Mouse (Mus musculus): Measurements from ENCODE around the gene Thra. TPM values are rescaled to one million over a fixed set of nuclear protein-coding genes. Genes with fewer than 3 reads are reported as not detected.
A peak's percentile ranks its signal among the peaks of the same experiment; 100 is the strongest.

The Thra gene
- 117 and 122 TPM in 2 replicates for polyA plus RNA-seq (2015; fragmentation: Nextera tagmentation; extraction: Ambion mirVana)

DNA sequence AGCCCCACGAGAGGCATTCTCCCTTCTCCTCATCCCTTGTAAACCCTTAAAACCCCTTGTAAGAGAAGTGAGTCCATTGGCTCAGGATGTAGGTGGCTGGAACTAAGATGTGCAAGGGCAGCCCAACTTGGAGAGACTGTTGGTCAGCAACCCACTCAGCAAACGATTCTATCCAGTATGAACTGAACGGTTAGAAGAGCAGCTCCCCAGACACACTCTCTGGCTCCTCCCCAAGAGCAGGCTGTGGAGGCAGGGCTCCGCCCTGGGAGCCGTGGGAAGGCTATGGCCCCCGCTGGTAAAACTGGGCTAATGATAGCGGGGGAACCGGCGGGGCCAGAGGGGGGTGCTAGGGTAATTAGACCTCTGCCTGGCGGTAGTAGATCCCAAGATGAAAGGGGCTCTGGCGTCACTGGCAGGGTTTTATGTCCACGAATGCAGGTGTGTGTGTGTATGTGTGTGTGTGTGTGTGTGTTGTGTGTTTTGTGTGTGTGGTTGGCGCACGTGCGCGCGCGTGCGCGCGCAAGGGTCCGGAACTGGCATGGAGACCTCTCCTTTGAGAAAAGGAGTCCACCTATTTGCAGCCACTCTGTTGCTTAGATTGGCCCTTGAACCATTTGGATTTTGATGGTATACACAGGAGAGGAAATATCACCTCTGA, at the start of gene Thra:
Gene Thra, plus strand, starts transcription at position 246 of the 658 bp plus-strand sequence.
- Histone ChIP-seq H3K36me3 (no peaks in the 10 kb centered on the region), H3K27me3 (no peaks in the 10 kb centered on the region), H3K9me3 (no peaks in the 10 kb centered on the region), H3K4me2 (peak within 1 kb of the TSS; percentile 96), H3K4me3 (peak within 1 kb of the TSS; percentile 92), H3K4me1 (replicated peaks) (peaks cover 65% of the 10 kb centered on the region), H3K9ac (peak within 1 kb of the TSS; percentile 99), H3K27ac (peak within 1 kb of the TSS; percentile 100)
- 0% methylated on average over 22 of the region's 22 CpGs for WGBS
- ATAC-seq (ENCODE audit: low FRiP score): peak; percentile 53; the same call in 1 of the 2 replicates

DNA sequence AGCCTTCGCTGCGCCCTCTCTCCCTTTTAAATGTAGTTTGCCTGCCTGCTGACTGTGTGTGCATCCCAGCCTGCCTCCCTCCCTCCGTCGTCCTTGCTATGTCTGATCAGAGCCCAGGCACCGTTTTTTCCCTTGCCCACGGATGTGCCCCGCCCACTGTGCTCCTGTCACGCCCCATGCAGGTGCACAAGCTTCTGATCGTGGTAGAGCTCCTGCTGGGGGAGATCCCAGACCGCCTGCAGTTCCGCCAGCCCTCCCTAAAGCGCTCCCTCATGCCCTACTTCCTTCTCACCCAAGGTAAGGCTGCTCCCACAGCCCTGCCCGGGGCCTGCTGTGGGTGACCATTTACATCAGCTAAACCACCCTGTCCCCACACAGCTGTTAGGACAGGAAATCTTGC, 47.2 kb upstream of the Thra start:
- ATAC-seq (ENCODE audit: low FRiP score): no peak
- 84% methylated on average over 13 of the region's 13 CpGs for WGBS
- H3K27me3 ChIP-seq: no peaks in the 10 kb centered on the region
- peaks cover 81% of the 10 kb centered on the region for H3K36me3 ChIP-seq
- H3K4me2 ChIP-seq: no peak overlapping the region
- H3K9me3 ChIP-seq: no peaks in the 10 kb centered on the region
- no peak overlapping the region for H3K4me3 ChIP-seq
- H3K4me1 ChIP-seq (replicated peaks): no peaks in the 10 kb centered on the region
- H3K27ac ChIP-seq: no peak overlapping the region
- H3K9ac ChIP-seq: no peak overlapping the region

DNA sequence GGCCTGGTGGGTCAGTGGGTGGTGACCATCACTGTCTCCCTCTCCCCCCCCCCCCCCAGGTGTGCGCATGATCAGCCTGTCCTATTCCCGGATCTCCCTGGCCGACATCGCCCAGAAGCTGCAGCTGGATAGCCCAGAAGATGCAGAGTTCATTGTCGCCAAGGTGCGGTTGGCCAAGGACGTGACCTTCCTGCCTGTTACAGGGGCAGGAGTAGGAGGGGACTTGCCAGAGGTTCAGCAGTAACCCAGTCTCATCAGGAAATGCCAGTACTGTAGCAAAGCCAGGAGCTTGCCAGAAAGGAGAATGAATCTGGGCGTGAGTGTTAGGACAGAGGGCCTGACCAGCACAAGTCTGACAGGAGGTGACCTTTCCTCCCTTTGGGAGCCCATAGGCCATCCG, 46.7 kb upstream of the Thra start:
- H3K27ac ChIP-seq: no peak overlapping the region
- 92% methylated on average over 8 of the region's 9 CpGs for WGBS
- no peak for ATAC-seq (ENCODE audit: low FRiP score)

DNA sequence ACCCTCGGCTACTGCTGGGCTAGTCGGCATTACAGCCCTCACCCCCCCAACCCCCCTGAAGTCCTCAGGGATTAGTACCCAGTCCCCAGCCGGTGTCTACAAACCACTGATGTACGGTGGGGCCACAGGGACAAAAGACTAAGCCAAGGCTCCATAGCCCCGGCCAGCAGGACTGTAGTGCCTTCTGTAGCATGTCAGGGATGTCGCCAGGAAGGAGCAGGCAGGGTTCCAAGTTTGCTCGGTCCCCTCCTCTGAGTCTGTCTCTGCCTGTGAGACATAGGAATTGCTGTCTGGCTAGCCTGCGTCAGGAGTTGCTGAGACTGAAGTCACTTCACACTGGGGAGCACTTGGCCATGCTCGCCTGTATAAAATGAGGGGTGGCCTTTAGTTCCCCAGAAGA, 46.1 kb upstream of the Thra start:
- no peak overlapping the region for H3K9ac ChIP-seq
- no peaks in the 10 kb centered on the region for H3K27me3 ChIP-seq
- no peak overlapping the region for H3K4me3 ChIP-seq
- no peak overlapping the region for H3K4me2 ChIP-seq
- no peaks in the 10 kb centered on the region for H3K9me3 ChIP-seq
- H3K4me1 ChIP-seq (replicated peaks): no peaks in the 10 kb centered on the region
- ATAC-seq (ENCODE audit: low FRiP score): no peak
- peaks cover 74% of the 10 kb centered on the region for H3K36me3 ChIP-seq
- H3K27ac ChIP-seq: no peak overlapping the region
- 89% methylated on average over 9 of the region's 9 CpGs for WGBS

More for the DNA sequence above, 46.7 kb upstream of the Thra start:
- no peaks in the 10 kb centered on the region for H3K27me3 ChIP-seq
- H3K4me3 ChIP-seq: no peak overlapping the region
- H3K9ac ChIP-seq: no peak overlapping the region
- H3K4me2 ChIP-seq: no peak overlapping the region
- H3K4me1 ChIP-seq (replicated peaks): no peaks in the 10 kb centered on the region
- H3K9me3 ChIP-seq: no peaks in the 10 kb centered on the region
- peaks cover 77% of the 10 kb centered on the region for H3K36me3 ChIP-seq

DNA sequence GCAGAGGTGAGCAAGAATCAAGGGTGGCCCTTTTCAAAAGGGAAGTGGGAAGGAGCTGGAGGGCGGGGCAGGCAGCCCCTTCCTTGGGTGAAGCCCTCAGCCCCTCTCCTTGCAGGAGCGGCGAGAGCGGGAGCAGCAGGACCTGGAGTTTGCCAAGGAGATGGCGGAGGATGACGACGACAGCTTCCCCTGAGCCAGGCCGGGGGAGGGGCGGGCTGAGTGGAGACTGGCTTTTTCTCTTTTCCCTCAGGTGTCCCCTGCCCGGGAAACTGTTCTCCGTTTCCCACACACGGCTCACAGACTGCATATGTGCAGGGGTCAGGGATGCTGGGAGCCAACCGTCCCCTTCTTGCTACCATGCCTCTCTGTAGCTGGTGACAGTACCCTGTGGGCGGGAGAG, 45.0 kb upstream of the Thra start:
- no peak overlapping the region for H3K4me2 ChIP-seq
- H3K4me3 ChIP-seq: no peak overlapping the region
- H3K4me1 ChIP-seq (replicated peaks): no peaks in the 10 kb centered on the region
- H3K27ac ChIP-seq: no peak overlapping the region
- 72% methylated on average over 14 of the region's 14 CpGs for WGBS
- H3K36me3 ChIP-seq: peaks cover 63% of the 10 kb centered on the region
- no peaks in the 10 kb centered on the region for H3K9me3 ChIP-seq
- H3K9ac ChIP-seq: 0 out of 2 replicates have a peak overlapping the region, but pooled peaks have one; percentile 1
- H3K27me3 ChIP-seq: no peaks in the 10 kb centered on the region
- ATAC-seq (ENCODE audit: low FRiP score): no peak

DNA sequence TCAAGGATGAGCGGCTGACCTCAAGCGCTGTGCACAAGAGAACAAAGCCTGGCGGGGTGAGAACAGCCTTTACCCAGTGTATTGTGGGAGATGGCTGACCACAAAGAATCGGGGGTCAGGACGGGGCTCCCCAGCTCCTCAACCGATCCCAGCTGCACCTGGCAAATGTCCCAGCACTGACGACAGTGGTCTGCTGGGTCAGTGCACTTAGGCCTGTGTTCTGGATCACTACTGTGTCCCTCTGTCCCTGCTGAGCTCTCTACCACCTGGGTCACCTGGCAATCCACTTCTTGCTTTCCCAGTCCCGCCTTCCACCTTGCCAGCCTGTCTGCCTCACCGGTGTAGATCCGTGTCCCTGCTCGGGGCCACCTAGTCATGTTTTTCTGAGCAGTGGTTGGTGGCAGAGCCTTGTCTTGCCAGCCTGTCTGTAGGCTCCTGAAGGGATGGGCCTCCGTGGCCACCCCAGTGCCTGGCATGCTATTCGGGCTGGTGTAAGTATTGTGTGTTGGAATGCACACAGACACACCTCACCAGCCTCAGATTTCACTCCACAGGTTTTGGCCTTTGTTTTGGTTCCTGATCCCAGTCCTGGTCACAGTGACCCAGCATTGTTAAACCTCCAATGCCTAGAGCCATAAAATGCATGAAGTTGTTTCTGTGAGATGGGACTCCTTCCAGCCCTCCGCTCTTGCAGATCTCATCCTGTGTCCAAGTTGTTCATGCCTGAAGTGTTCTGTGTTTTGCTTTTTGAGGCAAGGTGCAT, 43.8 kb upstream of the Thra start:
- 89% methylated on average over 14 of the region's 14 CpGs for WGBS
- peaks cover 51% of the 10 kb centered on the region for H3K36me3 ChIP-seq
- no peak for ATAC-seq (ENCODE audit: low FRiP score)
- H3K27me3 ChIP-seq: 0 out of 2 replicates have a peak, but pooled peaks cover 7% of the 10 kb centered on the region
- H3K9me3 ChIP-seq: no peaks in the 10 kb centered on the region
- no peak overlapping the region for H3K4me3 ChIP-seq
- no peak overlapping the region for H3K4me2 ChIP-seq
- no peak overlapping the region for H3K27ac ChIP-seq
- H3K4me1 ChIP-seq (replicated peaks): no peaks in the 10 kb centered on the region
- H3K9ac ChIP-seq: no peak overlapping the region

DNA sequence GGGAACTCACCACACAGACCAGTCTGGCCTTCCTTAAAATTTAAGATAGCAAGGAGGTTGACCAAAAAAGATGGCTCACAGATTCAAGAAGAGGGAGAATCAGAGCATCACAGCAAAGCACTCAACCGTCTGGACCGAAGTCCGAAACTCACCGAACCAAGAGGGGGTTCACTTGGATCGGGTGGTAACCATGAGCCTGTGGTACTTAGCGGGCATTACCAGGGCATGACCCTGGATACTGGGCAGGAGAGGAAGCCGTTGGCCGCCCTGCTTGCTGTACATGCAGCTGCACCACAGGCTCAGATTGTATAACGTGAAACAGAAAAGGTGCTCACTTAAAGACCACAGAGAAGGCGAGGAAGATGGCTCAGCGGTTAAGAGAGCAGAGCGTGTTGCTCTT, 43.2 kb upstream of the Thra start:
- no peak overlapping the region for H3K4me3 ChIP-seq
- ATAC-seq (ENCODE audit: low FRiP score): no peak
- H3K36me3 ChIP-seq: peaks cover 45% of the 10 kb centered on the region
- no peak overlapping the region for H3K4me2 ChIP-seq
- no peaks in the 10 kb centered on the region for H3K9me3 ChIP-seq
- 89% methylated on average over 12 of the region's 12 CpGs for WGBS
- H3K4me1 ChIP-seq (replicated peaks): no peaks in the 10 kb centered on the region
- H3K9ac ChIP-seq: no peak overlapping the region
- H3K27me3 ChIP-seq: 0 out of 2 replicates have a peak, but pooled peaks cover 8% of the 10 kb centered on the region
- no peak overlapping the region for H3K27ac ChIP-seq

DNA sequence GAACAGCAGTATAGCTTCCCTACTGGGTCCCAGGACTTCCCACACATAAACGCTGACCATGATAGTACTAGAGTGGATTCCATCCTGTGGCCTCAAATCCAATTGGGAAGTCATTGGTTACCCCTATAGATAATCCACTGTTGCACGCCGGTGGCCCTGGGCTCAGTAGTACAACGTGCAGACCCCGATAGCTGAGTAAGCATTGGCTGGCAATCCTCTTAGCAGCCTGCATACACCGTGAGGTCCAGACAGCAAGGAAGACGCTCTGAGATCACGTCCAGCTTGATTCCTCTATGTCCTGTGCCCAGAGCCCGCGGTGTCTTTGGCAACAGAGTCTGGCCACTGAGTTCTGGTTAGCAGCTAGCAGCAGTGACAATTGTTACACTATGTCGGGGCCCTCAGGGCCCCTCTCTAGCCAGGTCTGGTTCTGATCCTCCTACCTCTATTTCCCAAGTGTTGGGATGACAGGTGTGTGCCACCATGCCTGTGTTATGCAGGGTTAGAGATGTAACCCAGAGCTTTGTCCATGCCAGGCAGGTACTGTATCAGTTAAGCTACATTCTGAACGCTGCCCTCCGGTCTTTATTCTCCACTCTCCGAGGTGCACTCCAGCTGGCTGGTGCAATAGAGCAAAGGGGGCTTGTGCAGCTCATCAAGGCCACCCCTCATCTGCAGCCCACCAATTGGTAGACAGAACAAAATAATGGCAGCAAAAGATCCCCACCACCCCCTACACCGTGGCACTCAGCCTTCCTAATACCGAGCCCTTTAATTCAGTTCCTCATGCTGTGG, 41.4 kb upstream of the Thra start:
- Histone ChIP-seq H3K4me1 (replicated peaks) (no peaks in the 10 kb centered on the region; the same call in 1 of the 2 replicates), H3K27me3 (0 out of 2 replicates have a peak, but pooled peaks cover 8% of the 10 kb centered on the region), H3K27ac (no peak overlapping the region), H3K9me3 (no peaks in the 10 kb centered on the region), H3K4me2 (no peak overlapping the region), H3K4me3 (no peak overlapping the region), H3K36me3 (peaks cover 32% of the 10 kb centered on the region), H3K9ac (no peak overlapping the region)
- 86% methylated on average over 16 of the region's 16 CpGs for WGBS
- no peak for ATAC-seq (ENCODE audit: low FRiP score)

DNA sequence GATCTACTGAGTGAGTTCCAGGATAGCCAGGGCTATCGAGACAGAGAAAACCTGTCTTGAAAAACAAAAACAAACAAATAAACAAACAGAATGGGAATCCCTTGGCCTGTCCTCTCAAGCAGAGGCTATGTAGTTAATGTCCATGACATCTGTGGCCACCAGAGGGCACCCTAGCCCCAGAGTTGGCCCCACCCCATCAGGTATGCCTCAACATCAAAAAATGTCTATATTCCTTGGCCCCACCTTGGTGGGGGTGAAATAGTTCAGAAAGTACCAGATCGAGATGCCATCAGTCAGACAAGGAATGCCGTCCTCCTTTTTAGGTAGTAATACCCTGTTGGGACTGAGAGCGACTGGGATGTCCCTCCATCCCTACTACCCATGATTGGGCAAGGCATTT, 40.5 kb upstream of the Thra start:
- 47% methylated on average over 4 of the region's 4 CpGs for WGBS
- 0 out of 2 replicates have a peak, but pooled peaks cover 8% of the 10 kb centered on the region for H3K27me3 ChIP-seq
- ATAC-seq (ENCODE audit: low FRiP score): no peak

DNA sequence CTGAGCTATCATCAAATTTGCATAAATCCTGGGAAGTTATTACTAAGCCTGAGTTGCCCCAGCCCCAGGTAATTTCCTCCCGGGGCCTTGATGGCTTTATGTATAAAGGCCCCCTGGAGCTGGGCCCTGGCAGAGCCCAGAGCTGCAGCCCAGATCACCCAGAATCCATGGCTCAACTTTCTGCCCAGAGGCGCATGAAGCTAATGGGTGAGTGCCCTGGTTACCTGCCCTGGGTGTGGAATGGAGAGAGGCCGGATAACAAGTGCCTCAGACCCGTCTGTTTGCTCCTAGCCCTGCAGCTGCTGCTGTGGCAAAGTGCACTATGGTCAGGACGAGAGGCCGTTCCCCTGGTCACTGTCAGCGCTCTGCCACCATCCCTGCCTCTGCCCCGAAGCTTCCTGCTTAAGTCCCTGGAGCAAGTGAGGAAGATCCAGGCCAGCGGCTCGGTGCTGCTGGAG, 39.2 kb upstream of the Thra start, which contains the start of gene Csf3:
Gene Csf3, plus strand, starts transcription at position 51 of the 458 bp plus-strand sequence.
- WGBS: 42% methylated on average over 10 of the region's 10 CpGs

More for the DNA sequence above, 40.5 kb upstream of the Thra start:
- H3K36me3 ChIP-seq: peaks cover 32% of the 10 kb centered on the region
- H3K4me1 ChIP-seq (replicated peaks): no peaks in the 10 kb centered on the region; the same call in 1 of the 2 replicates
- no peak overlapping the region for H3K4me2 ChIP-seq
- H3K4me3 ChIP-seq: no peak overlapping the region
- H3K9ac ChIP-seq: no peak overlapping the region
- H3K9me3 ChIP-seq: no peaks in the 10 kb centered on the region
- no peak overlapping the region for H3K27ac ChIP-seq

DNA sequence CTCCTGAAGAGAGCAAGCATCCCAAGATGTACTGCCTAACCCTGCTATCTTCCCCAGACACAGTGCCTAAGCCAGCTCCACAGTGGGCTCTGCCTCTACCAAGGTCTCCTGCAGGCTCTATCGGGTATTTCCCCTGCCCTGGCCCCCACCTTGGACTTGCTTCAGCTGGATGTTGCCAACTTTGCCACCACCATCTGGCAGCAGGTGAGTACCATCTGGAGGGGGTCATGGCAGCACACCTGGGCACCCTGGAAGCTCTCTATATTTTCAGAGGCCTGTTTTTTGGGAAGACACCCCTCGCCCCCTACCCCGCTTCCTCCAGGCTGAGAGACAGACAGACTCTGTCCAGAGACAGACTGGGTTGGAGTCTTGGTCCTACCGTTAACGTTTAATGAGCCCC, 38.1 kb upstream of the Thra start:
- WGBS: 76% methylated on average over 5 of the region's 5 CpGs
- Histone ChIP-seq H3K4me2 (no peak overlapping the region), H3K9me3 (no peaks in the 10 kb centered on the region), H3K36me3 (peaks cover 38% of the 10 kb centered on the region), H3K27ac (no peak overlapping the region), H3K4me3 (no peak overlapping the region), H3K27me3 (0 out of 2 replicates have a peak, but pooled peaks cover 8% of the 10 kb centered on the region), H3K4me1 (replicated peaks) (no peaks in the 10 kb centered on the region; the same call in 1 of the 2 replicates), H3K9ac (no peak overlapping the region; the same call in 1 of the 2 replicates)
- ATAC-seq (ENCODE audit: low FRiP score): no peak

More for the DNA sequence above, 39.2 kb upstream of the Thra start, which contains the start of gene Csf3:
- H3K4me1 ChIP-seq (replicated peaks): no peaks in the 10 kb centered on the region; the same call in 1 of the 2 replicates
- H3K9ac ChIP-seq: 0 out of 2 replicates have a peak within 1 kb of the TSS, but pooled peaks have one; percentile 31
- H3K36me3 ChIP-seq: peaks cover 32% of the 10 kb centered on the region
- no peak for ATAC-seq (ENCODE audit: low FRiP score)
- 0 out of 2 replicates have a peak, but pooled peaks cover 8% of the 10 kb centered on the region for H3K27me3 ChIP-seq
- no peak within 1 kb of the TSS for H3K27ac ChIP-seq
- no peak within 1 kb of the TSS for H3K4me3 ChIP-seq
- no peaks in the 10 kb centered on the region for H3K9me3 ChIP-seq
- no peak within 1 kb of the TSS for H3K4me2 ChIP-seq

All from hindbrain, embryonic 13.5 days (tissue).